Mouse (Mus musculus): ENCODE results near the gene Dao.
A peak's percentile ranks its signal among the peaks of the same experiment; 100 is the strongest.

Gene Dao

GRCm38 (mm10) chr5:114003542-114003941 is at the start of gene Dao:
Dao (plus strand) TSS chr5:114003703.
- peak; percentile 88 for DNase-seq

DNA sequence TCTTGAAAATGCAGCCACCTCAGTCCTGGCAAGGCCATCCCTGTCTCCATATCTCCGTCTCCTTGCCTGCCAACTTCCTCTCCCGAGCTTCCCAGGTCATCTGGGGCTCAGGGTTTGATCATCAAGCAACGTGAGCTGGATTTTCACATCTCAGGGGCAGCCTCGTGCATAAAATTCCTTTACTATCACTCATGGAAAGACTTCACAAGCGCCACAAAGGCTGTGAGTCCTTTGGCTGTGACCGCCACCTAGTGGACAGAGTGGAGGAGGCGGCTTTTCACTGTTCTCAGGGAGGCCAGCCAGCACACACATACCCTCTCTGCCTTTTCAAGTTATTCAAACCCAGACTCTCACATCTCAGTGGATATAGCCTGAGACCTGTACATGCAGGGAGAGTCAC is 49.1 kb upstream of the Dao start:
- DNase-seq: peak; percentile 85

GRCm38 (mm10) chr5:113955281-113955680 is 48.2 kb upstream of the Dao start:
- DNase-seq: no peak

- no peak for DNase-seq
Measured at GRCm38 (mm10) chr5:113955691-113956090, 47.8 kb upstream of the Dao start.

DNA sequence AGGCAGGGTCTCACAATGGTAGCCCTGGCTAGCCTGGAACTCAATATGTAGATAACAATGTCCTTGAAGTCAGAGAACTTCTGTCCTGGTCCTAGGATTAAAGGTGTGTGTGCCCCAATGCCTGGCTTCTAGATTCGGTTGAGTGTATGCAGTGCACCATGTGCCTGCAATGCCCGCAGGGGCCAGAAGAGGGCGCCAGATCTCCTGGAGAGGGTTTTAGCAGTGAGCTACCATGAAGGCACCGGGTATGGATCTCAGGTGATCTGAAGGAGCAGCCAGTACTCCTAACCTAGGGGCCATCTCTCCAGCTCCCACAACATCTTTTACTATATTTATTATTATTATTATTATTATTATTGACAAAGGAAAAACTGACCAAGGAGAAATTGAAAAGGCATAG is 47.0 kb upstream of the Dao start:
- DNase-seq: peak; percentile 86

DNA sequence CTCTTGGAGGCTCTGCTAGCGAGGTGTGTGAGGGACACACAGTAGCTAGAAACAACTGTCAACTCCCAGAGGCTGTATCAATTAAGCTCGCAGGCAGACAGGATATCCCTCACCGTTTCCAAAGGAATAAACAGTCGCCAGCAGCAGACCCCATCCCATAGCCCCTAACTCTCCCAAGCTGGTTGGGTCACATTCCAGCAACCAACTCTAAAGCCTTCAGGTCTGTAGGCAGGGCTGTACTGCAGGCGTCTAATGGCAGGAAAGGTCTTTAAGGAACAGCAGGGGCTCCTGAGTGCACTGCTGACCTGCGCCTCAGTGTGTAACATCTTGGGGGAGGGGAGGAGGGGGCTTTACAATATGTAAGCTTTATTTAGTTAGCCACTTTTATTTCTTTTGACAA is 44.5 kb upstream of the Dao start:
- no peak for DNase-seq

GRCm38 (mm10) chr5:113960416-113960815 is 43.1 kb upstream of the Dao start:
- DNase-seq: no peak

DNA sequence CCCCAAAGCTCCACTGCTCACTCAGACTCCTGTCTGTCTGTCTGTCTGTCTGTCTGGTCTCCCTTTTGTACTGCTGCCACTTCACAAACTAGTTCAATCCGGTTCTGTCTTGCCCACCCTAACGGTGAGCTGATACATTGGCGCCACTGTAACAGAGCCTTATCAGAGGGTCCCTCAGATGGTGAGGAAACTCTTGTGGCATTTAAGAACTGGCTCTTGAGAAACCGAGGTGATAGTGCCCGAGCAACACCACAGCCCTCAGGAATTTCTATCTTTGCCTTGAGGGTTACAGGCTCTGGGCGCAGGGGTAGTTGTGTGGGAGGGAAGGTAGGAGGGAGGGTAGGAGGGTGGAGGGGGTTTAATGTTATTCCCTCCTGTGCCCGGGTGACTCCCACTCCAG is 41.7 kb upstream of the Dao start:
- DNase-seq: no peak

- no peak for DNase-seq
Measured at GRCm38 (mm10) chr5:113964972-113965371, 38.5 kb upstream of the Dao start.

- DNase-seq: no peak
Measured at GRCm38 (mm10) chr5:113965659-113966185, 37.8 kb upstream of the Dao start.

GRCm38 (mm10) chr5:113966452-113967150 is 36.9 kb upstream of the Dao start:
- DNase-seq: no peak

- DNase-seq: peak; percentile 70
Measured at GRCm38 (mm10) chr5:113968371-113968770, 35.1 kb upstream of the Dao start.

DNA sequence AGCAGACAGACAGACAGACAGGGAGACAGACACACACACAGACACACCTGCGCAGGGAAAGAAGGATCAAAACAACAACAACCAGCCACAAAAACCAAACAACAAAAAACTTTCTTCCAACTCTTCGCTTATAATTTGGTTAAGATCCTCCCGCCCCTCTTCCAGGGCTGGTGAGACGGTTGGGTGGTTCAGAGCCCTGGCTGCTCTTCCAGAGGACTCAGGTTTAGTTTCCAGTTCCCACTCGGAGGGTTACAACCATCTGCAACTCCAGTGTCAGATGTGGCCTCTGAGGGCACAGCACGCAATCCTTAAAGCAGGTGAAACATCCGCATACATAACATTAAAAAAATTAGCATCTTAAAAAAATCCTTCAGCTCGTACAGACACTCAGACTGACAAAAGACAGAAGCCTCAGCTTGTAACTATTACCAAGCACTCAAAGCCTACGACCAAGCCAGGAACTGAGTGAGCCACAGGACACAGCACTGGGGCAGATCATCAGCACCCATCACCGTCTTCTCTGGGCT is 32.0 kb upstream of the Dao start:
- DNase-seq: no peak

DNA sequence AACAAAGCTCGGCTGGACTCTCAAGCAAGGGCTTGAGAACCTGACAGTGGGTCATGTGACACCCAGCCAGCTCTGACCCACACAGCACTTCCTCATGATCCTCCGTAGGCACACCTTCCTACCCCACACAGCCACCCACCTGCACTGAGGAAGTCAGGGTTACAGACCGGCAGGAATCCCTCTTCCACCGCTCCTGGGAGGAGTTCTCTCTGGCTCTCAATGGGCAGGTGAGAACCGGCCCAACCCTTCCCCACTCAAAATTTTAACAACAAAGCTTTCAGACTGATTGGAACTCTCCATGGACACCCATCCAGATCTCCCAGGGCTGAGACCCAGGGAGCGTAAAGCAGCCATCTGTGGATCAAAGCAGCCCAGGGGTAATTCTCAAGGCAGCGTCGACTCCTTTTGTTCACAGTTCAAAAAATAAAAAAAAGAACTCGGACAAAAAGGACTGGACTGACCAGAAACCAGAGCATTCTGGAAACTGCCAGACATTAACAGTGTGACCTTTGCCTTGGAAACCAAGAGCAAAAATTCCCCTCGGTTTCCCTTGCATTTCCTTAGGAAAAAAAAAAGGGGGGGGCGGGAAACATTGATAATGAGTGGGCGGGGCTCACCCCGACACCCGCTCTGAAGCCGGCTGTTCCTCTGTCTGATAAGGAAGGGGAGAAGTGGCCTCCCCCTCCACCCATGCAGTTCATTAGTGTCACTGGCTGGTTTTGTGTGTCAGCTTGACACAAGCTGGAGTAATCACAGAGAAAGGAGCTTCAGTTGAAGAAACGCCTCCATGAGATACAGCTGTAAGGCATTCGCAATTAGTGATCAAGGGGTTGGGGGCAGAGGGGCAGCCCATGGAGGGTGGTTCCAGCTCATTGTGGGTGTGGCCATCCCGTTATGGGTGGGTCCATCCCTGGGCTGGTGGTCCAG is 30.7 kb upstream of the Dao start:
- DNase-seq: peak; percentile 79

DNA sequence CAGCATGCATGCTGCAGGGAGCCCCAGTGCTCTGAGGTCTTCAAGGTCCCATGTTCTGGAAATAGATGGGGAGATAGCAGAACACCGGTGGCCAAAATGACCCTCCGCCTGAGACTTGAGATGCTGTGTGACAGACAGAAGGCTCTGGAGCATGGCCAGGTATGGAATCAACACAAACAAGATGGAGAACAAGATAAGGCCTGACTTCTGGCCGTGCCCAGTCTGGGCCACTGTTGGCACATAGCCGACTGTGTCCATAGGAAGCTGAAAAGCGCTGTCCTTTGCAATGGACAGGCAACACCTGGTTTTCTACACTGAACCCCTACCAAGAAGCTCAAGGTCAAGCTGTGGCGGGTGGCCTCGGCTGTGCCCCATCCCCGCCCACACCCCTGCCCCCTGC is 29.7 kb upstream of the Dao start:
- DNase-seq: peak; percentile 49

- no peak for DNase-seq
Measured at GRCm38 (mm10) chr5:113974576-113974975, 28.9 kb upstream of the Dao start.

DNA sequence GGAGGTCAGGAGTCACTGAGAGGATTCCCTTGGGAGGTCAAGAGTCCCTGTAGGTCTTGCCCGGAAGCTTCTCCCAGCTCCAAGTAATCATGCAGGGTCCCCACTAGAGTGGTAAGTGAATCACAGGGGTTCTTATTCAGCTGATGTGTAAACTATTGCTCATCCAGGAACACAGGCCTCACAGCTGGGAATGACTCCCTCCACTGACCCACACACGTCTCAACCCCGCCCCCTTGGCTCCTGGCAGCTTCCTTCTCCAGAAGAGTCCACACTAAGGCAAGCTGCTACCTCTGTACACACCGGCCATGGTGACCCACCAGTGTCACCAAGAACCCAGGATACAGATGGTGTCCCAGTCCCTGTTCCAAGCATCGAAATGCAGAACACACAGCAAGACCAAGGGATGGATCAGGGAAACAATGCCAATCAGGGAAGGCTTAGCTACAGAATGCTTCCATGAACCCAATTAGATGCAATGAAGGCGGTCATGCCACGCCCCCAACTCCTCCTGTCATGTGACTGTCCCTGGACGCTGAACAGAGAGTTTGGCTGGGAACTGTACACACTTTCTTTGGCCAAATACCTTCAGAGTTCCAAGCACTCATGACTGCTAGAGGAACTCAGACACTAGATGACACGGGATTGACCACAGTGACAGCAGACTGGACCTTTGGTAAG is 27.8 kb upstream of the Dao start:
- peak; percentile 75 for DNase-seq

DNA sequence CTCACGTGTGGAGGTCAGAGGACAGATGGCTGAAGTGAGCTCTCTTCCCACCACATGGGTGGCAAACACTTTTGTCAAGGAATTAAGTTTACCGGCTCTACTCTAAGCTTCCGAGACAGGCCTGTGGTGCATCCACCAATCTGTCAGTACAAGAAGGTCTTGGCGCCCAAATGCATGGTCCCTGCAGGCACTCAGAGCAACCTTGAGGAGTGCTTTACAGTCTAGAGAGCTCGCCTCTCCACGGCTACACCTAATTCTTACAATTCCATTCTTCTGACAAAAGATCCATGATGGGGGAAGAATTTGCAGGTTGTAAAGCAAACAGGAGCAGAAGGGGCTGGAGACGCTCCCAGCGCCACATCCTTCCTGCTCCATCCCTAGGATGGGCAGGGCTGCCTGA is 26.9 kb upstream of the Dao start:
- no peak for DNase-seq

DNA sequence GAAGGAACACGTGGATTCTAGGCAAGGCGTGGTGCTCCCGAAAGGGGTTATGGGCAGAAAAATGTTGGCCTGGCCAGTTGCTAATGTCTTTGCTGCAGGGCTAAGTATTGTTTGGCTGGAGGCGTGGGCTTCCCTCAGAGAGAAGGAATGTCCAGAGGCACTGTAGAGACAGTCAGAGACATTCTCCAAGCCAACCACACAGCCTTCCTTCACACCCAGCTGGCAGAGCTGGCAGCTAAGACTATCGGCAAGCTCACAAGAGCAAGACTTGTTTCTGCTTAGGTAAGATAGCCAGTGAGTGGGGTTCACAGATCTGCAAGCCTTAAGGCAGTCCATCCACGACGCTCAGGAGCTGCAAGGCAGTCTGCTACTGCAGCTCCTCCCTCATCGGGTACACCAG is 26.2 kb upstream of the Dao start:
- DNase-seq: no peak

DNA sequence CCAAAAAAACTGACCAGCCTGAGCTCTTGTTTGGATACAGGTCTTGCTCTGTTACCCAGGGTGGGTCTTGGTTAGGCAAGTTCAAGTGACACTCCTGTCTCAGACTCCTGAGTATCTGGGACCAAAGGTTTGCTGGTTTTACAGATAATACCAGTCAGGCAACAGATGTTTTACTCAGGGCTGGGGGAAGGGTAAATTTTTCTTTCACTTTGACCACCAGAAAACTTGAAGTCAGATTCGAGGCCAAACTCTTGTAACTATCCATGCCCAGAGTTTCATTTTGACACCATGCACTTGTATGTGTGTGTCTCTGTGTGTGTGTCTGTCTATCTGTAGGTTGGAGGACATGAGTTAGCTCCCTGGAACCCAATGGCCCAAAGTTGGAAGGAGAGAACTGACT is 23.0 kb upstream of the Dao start:
- no peak for DNase-seq

DNA sequence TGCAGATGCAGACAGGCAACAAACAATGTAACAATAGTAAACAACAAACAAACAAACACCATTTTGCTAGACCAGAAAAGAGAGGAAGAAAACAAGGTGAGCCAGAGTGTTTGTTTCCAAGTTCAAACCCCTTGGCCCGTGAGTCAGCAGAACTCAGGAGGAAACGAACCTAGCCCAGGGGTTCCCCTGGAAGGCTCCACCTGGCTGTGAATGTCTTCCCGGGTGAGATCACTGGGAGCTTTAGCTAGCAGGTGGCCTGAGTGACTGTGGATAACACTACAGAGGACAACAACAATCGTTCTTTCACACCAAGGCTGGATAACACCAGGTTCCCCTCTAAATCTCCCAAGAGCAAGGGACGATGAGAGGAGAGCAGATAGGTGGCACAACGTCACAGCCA is 22.3 kb upstream of the Dao start:
- DNase-seq: no peak

DNA sequence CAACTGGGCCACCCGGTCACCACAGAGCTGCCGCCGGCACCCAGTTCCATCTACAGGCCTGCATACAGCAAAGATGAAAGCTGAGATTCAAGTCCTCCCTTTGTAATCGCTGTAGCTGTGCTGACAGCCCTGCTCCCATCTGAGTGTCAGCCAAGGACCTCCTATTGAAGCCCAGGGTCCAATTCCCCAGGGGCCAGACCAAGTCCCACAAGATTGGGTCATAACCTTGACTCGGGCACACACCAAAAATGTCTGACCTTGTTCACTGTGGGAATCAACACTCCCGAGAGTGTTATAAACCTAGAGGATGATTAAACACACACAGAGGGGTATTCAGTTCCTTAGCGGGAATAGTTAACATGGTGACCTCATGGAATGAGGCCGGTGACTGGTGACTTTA is 21.7 kb upstream of the Dao start:
- peak; percentile 50 for DNase-seq

DNA sequence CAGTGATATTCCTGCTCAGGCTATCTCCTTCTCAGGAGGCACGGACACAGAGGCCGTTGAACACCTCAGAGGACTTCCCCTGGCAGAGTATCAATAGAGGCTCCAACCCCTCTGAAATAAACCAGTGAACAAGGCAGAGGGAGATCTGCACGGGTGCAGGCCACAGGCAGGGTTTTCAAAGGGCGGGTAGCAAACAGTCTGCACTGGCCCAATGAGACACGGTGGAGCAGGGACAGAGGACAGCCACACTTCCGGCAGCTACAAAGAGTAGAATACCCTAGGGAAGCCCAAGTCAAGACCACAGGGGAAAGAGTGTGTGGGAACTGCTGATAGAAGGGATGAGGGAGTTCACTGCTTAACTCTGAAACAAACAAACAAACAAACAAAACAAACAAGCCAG is 20.0 kb upstream of the Dao start:
- no peak for DNase-seq
